Mouse (Mus musculus): ENCODE measurements around the gene Marcks. TPM values are rescaled to one million over a fixed set of nuclear protein-coding genes. Genes with fewer than 3 reads are reported as not detected.

Gene Marcks
- polyA plus RNA-seq, 1 experiment from 2014 or later, result 105 TPM

DNA sequence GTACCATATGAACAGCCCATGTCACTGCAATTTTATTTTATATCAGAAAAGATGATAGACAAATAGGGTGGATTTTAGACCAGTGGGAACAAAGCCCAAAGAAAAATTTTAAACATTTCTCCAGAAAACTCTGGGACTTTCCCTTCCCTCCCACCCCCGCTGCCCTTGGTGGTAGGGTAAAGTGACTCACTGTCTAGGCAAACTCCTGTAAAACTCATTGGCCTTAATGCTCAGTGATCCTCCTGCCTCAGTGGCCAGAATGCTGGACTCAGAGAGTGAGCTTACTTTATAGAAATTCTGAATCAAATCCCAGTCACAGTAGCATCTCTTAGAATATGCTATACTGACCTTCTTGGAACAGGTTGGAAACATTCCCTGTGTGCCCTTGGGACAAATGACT, 6.7 kb upstream of the Marcks start:
- WGBS, result 79% methylated on average over 1 of the region's 1 CpGs
- Histone ChIP-seq H3K4me1 (no peaks in the 10 kb centered on the region), H3K27me3 (replicated peaks) (no peaks in the 10 kb centered on the region), H3K9me3 (no peaks in the 10 kb centered on the region), H3K4me2 (no peak overlapping the region), H3K27ac (no peak overlapping the region), H3K4me3 (replicated peaks) (no peak overlapping the region), H3K36me3 (no peaks in the 10 kb centered on the region), H3K9ac (no peak overlapping the region)
- no peak for ATAC-seq (ENCODE audit: insufficient read depth, low FRiP score, low read depth)

DNA sequence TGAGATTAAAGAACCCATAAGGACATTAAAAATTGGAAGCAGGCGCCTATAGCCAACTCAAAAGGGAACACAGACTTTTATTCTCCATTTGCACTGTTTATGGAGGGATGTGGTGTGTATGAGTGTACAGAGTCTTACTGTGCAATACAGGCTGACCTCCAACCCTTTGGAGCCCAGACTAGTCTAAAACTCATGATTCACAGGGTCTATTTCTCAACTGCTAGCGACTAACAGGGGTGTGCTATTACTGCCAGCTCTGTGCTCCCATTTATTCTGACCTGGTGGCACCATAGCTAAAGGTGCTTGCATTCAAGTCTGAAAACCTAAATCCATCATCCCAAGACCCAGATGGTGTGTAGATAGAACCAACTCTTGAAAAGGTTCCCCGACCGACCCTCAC, 2.9 kb upstream of the Marcks start:
- no peak overlapping the region for H3K9ac ChIP-seq
- no peak for ATAC-seq (ENCODE audit: insufficient read depth, low FRiP score, low read depth)
- 59% methylated on average over 4 of the region's 4 CpGs for WGBS

DNA sequence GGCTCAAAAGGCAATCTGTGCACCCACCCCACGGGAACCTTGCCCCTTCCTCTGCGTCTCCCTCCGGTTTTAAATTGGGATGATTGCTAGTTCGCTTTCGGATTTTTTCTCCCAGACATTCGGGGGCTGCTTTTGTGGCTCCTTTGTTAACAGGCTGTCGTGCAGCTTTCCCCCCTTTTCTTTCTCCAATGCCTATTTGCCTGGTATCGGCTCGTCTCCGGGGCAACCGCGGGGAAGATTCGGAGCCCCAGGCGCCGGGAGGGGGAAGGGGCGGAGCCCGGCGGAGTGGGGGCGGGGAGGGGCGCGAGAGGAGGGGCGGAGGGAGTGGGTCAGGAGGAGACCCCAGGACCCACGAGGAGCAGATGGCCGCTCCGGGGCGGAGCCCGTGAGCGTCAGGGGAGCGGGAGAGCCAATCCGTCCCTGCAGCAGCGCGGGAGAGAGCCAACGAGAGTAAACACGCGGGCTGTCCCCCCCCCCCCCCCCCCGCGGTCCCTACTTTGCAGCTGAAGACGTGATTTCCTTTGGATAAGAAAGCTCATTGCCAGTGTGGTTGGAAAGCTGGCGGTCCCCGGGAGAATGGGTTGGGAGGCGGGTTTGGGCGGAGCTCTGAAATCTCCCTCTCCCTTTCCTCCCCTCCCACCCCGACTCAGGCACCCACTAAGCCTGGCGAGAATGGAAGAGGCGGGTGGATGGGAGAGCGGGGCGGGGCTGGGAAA, 2.2 kb upstream of the Marcks start:
- ATAC-seq (ENCODE audit: insufficient read depth, low FRiP score, low read depth), result peak; percentile 84
- peak overlapping the region; percentile 66 for H3K9ac ChIP-seq
- H3K27ac ChIP-seq, result peak overlapping the region; percentile 95
- no peaks in the 10 kb centered on the region for H3K9me3 ChIP-seq
- H3K4me2 ChIP-seq, result peak overlapping the region; percentile 89
- WGBS, result under 1% methylated on average over 41 of the region's 47 CpGs
- no peaks in the 10 kb centered on the region for H3K4me1 ChIP-seq
- no peaks in the 10 kb centered on the region for H3K27me3 ChIP-seq (replicated peaks)
- H3K4me3 ChIP-seq (replicated peaks), result peak overlapping the region; percentile 72
- H3K36me3 ChIP-seq, result no peaks in the 10 kb centered on the region

More for the DNA sequence above, 2.9 kb upstream of the Marcks start:
- peak overlapping the region; percentile 95 for H3K27ac ChIP-seq
- H3K4me1 ChIP-seq, result no peaks in the 10 kb centered on the region
- no peaks in the 10 kb centered on the region for H3K27me3 ChIP-seq (replicated peaks)
- H3K4me3 ChIP-seq (replicated peaks), result peak overlapping the region; percentile 72
- H3K36me3 ChIP-seq, result no peaks in the 10 kb centered on the region
- H3K9me3 ChIP-seq, result no peaks in the 10 kb centered on the region
- H3K4me2 ChIP-seq, result peak overlapping the region; percentile 89

DNA sequence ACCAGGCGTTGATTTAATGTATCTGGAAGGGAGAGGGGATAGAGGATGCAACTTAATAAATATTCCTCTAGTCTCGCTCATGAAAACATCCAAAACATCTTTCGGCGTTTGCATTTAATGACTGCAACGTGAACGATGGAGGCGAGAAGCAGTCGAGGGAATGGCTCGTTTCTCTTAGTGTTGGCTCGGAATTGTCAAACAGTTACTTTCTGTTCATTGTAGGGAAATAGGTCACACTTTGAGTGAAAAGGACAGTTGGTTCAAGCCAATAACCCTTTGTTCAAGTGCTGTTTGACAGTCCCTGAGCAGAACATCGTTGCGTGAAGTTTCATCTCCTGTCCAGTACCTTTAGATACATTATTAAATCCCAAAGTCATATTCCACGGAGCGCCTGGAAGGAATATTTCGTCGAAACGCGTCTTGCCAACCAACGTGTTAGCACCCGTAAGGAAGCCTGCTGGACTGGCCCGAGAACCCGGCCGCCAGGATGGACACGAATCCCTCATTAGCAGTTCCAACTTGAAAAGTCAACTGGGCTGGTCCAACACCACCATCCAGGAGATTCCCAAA, 1.5 kb upstream of the Marcks start:
- H3K4me1 ChIP-seq, result no peaks in the 10 kb centered on the region
- no peak for ATAC-seq (ENCODE audit: insufficient read depth, low FRiP score, low read depth)
- H3K4me2 ChIP-seq, result peak overlapping the region; percentile 89
- WGBS, result under 1% methylated on average over 24 of the region's 24 CpGs
- no peaks in the 10 kb centered on the region for H3K27me3 ChIP-seq (replicated peaks)
- H3K4me3 ChIP-seq (replicated peaks), result peak overlapping the region; percentile 72
- peak overlapping the region; percentile 95 for H3K27ac ChIP-seq
- H3K9ac ChIP-seq, result peak overlapping the region; percentile 66
- no peaks in the 10 kb centered on the region for H3K9me3 ChIP-seq
- H3K36me3 ChIP-seq, result no peaks in the 10 kb centered on the region

DNA sequence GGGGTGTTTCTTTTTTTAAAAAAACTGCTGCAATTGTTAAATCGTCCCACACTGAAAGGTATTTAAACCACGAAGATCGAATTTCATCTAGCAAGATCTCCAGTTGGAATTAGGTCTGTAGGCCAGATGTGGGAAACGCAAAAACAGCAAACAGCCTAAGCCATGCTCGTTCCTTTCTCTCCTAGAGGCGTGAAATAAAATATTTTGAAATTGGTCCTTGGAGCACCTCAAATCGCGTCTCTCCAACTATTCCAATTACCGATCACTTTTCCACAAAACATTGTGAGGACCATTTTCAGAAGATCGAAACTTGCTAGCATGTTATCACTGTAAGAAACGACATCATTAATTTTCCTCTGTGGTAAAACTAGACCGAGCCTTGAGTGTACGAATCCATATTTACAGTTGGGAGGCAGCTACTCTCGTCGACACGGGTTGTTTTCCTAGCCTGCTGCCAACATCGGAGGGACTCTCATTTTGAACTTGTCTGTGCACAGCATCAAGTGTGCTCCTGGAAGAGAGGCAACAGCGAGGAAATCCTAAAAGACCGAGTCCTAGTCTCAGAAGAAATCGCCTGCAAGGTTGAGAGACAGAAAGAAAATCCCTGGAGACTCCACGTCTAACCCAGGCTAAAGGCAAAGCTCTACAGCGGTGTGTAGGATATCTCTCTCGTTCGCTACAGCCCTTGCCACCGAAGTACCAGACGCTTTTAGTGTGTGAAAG, 884 bp upstream of the Marcks start:
- ATAC-seq (ENCODE audit: insufficient read depth, low FRiP score, low read depth), result no peak
- peak overlapping the region; percentile 95 for H3K27ac ChIP-seq
- WGBS, result under 1% methylated on average over 26 of the region's 26 CpGs
- H3K9ac ChIP-seq, result peak overlapping the region; percentile 66; the same call in 1 of the 2 replicates
- peak overlapping the region; percentile 72 for H3K4me3 ChIP-seq (replicated peaks)
- H3K9me3 ChIP-seq, result no peaks in the 10 kb centered on the region
- no peaks in the 10 kb centered on the region for H3K27me3 ChIP-seq (replicated peaks)
- no peaks in the 10 kb centered on the region for H3K36me3 ChIP-seq
- H3K4me2 ChIP-seq, result peak overlapping the region; percentile 89
- no peaks in the 10 kb centered on the region for H3K4me1 ChIP-seq

DNA sequence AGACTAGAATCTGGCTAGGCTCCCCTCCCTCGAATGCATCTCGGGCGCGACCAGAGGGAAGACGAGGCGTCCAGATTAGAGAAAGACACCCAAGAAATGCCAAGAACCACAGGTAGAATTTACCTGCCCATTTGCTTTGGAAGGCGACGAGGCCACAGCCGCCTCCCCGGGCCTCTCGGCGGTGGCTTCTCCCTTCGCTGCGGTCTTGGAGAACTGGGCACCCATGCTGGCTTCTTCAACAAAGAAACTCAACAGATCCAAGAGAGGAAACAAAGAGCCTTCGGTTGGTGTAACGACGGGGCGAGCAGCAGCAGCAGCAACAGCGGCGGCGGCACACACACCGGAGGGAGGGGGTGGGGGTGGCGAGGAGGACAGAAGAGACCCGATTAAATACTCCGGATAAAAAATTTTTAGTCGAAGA, 399 bp downstream of the Marcks start:
- Histone ChIP-seq H3K9ac (peak overlapping the region; percentile 87), H3K9me3 (no peaks in the 10 kb centered on the region), H3K36me3 (no peaks in the 10 kb centered on the region), H3K27ac (peak overlapping the region; percentile 95), H3K4me1 (no peaks in the 10 kb centered on the region), H3K4me2 (peak overlapping the region; percentile 89), H3K27me3 (replicated peaks) (no peaks in the 10 kb centered on the region), H3K4me3 (replicated peaks) (peak overlapping the region; percentile 72)
- under 1% methylated on average over 26 of the region's 26 CpGs for WGBS
- no peak for ATAC-seq (ENCODE audit: insufficient read depth, low FRiP score, low read depth)

DNA sequence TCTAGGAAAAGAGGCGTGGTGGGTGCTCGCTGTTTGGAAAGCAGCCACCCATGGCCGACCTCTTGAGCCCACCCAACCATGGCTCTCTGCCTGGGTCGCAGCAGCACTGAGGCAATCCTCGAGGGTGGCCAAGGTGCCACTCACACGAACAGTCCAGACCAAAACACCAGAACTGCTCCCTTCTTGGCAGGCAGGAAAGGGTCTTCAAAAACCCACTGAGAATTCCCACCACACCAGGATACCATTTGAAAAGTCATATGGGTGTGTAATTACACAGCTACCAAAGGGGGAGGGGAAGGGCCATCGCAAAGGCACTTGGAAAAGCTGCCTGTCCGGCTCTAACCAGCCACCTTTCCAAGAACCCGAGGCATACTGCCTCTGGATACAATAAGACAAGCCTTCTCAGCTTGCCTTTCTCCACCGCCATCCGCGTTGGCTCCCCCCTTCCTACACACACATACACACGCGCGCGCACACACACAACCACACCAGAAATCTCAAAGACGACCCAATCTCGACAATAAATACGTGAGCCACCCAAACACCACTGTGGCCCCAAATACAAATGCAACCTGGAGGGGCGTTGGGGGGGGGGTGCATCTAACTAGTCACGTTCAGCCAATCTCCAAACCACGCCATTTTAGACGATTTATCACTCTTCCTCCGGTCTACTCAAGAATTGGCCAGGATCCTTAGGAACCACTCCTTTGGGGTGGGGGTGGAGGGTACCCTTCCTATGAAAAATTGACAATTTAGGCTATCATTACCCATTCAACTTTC, 999 bp downstream of the Marcks start:
- Histone ChIP-seq H3K4me3 (replicated peaks) (peak overlapping the region; percentile 72), H3K4me2 (peak overlapping the region; percentile 89), H3K27ac (peak overlapping the region; percentile 95), H3K9ac (peak overlapping the region; percentile 87), H3K36me3 (no peaks in the 10 kb centered on the region), H3K9me3 (no peaks in the 10 kb centered on the region), H3K4me1 (no peaks in the 10 kb centered on the region), H3K27me3 (replicated peaks) (no peaks in the 10 kb centered on the region)
- no peak for ATAC-seq (ENCODE audit: insufficient read depth, low FRiP score, low read depth)
- WGBS, result under 1% methylated on average over 24 of the region's 24 CpGs

DNA sequence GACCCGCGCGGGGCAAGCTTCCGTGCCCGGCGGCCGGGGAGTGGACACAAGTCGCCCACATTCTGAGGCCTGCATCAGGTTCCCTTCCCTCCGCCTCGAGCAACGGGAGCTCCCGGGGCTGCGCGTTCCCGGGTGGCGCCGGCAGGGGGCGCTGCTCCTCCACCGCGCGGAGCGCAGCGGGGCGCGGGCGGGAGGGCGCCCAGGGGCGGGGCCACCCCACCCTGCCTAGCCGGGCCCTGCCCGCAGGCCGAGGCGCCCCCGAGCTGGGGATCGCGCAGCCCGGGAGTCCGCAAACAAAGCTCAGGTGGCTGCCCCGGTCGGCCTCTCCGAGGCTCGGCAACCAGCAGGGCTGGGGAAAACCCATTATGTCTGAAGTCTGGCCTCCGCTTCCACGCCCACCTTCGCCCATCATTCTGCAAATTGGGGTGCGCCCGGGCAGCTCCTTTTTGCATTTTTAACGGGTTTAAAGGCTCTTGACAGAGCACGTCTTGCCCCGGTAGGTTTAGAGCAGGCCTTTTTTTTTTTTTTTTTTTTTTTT, 1.7 kb downstream of the Marcks start:
- H3K4me2 ChIP-seq, result peak overlapping the region; percentile 89
- peak; percentile 86 for ATAC-seq (ENCODE audit: insufficient read depth, low FRiP score, low read depth)

DNA sequence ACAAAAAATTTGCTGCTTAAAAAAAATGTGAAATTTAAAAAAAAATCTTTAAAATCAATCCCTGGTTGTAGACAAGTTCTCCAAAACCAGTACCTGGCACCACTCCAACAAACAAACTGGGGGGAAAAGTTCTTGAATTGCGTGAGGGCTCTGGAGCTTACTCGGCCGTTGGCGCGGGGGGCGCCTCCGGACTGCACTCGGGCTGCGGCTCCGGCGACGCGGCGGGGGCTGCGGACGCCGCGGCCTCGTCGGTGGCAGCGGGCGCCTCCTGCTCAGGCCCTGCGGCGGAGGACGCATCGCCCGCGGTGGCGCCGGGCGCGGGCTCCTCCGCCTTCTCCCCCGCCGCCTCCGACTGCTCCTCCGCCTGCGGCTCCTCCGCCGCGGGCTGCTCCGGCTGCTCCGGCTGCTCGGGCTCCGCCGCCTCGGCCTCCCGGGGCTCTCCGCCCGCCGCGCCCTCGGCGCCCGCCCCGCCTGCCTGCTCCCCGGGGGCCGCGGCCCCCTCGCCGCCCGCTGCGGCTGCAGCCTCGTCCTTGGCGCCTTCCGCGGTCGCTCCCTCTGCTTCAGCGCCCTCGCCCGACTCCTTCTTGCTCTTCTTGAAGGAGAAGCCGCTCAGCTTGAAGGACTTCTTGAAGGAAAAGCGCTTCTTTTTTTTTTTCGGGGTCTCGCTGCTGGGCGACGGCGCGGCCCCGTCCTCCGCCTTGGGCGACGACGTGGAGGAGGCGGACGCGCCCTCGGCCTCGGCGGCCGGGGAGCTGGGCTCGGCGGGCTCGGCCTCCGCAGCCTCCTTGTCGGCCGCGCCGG, 2.6 kb downstream of the Marcks start:
- Histone ChIP-seq H3K9me3 (no peaks in the 10 kb centered on the region), H3K4me2 (peak overlapping the region; percentile 89), H3K4me3 (replicated peaks) (peak overlapping the region; percentile 72), H3K36me3 (no peaks in the 10 kb centered on the region), H3K27ac (peak overlapping the region; percentile 95), H3K27me3 (replicated peaks) (no peaks in the 10 kb centered on the region), H3K9ac (peak overlapping the region; percentile 83), H3K4me1 (no peaks in the 10 kb centered on the region)
- WGBS, result under 1% methylated on average over 93 of the region's 99 CpGs
- no peak for ATAC-seq (ENCODE audit: insufficient read depth, low FRiP score, low read depth)

More for the DNA sequence above, 1.7 kb downstream of the Marcks start:
- Histone ChIP-seq H3K9ac (peak overlapping the region; percentile 87), H3K27me3 (replicated peaks) (no peaks in the 10 kb centered on the region), H3K4me3 (replicated peaks) (peak overlapping the region; percentile 72), H3K4me1 (no peaks in the 10 kb centered on the region), H3K27ac (peak overlapping the region; percentile 95), H3K9me3 (no peaks in the 10 kb centered on the region), H3K36me3 (no peaks in the 10 kb centered on the region)
- under 1% methylated on average over 45 of the region's 49 CpGs for WGBS

DNA sequence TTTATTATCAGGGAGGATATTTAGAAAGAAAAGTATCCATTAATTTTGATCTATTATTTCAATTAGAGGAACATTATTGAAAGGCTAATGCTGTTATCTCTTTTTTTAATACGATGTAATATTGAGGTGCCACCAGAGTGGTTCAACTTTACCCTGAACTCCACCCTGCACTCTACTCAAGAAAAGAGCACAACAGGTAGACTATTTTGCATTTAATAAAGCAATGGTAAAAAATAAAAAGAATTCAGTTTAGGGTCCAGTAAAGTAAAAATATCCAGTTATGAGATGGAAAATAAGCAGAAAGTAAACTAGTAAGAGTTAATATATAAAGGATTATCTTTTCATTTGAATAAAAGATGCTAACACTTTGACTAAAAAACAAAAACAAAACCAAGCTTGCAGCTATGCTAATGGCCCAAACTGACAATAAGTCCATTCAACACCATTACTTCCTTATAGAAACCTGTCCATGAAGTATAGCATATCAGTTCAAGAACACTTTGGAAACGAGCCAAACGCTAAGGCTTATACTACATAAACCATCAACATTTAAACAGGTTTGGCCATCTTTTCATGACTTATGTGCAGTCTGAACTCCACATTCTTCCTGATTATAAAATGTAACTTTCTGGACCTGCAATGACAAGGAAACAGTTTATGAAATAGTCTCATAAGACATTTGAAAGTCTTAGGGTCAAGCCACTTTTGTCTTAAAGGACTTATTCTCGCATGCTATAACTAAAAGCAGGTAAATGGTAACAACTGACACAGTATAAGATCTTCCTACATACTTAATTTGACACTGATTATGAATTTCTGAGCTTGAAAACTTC, 4.6 kb downstream of the Marcks start:
- ATAC-seq (ENCODE audit: insufficient read depth, low FRiP score, low read depth), result no peak
- Histone ChIP-seq H3K27ac (no peak overlapping the region), H3K4me3 (replicated peaks) (no peak overlapping the region), H3K4me1 (no peaks in the 10 kb centered on the region), H3K9me3 (no peaks in the 10 kb centered on the region), H3K4me2 (no peak overlapping the region), H3K36me3 (no peaks in the 10 kb centered on the region), H3K9ac (no peak overlapping the region), H3K27me3 (replicated peaks) (no peaks in the 10 kb centered on the region)
- WGBS, result 70% methylated on average over 4 of the region's 4 CpGs

Measured in stomach, embryonic 15.5 days (tissue).